In the genomic region with DNA sequence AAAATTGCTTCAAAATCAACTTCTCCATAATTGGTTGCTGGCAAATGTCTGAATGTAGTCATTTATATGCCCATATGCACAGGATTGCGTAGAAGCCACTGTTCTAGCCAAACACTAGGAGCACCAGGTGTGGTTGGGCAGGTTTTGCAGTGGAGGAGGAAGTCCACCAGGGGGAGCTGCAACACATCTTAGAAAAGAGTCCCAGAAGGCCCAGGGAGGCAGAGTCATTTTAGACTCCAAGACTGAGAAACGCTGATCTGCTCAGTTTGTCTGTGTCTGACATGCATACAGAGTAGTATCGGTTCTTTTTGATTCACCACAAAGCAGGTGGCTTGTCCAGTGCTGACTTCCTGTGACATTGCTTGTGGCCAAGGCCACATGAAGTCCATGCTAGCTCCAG, we compare ENCODE assay signal across 9 mouse cellular contexts. TPM values are rescaled to one million over a fixed set of nuclear protein-coding genes. Genes with fewer than 3 reads are reported as not detected.
DNase-seq lines count a peak whose midpoint lies in the region; ATAC-seq and TF ChIP-seq lines count a peak whose summit lies in the region.
"Had no signal": no experiment of that assay in that cellular context is flagged by ENCODE, and none has a peak within 500 bp of the region (broad histone marks: within the 10 kb centered on the region; RNA-seq: fewer than 3 reads in every experiment).

No protein-coding gene starts in this region.

- H3K9ac ChIP-seq in ES-E14 (ENCODE audit: insufficient read depth, low read depth, low read length, poor library complexity, severe bottlenecking), result no peak overlapping the region

- in situ Hi-C loops in ES-E14 (cut with MboI; ENCODE audit: low sequenced_read_pairs in 2 of 2, unreplicated experiment in 2 of 2), result no loop called here

- H3K9me3 ChIP-seq in ES-E14 (ENCODE audit: control insufficient read depth, insufficient read depth, low read depth, low read length), result no peaks in the 10 kb centered on the region

- H3K4me3 ChIP-seq in ES-E14 (ENCODE audit: insufficient read depth in 1 of 2, low read depth in 1 of 2, low read length in 2 of 2, poor library complexity in 1 of 2, severe bottlenecking in 1 of 2), result no peak overlapping the region

- peak; percentile 88 for DNase-seq in ES-E14 (ENCODE audit: low read depth, low spot score)
- DNase-seq in adrenal gland, postnatal 25 days, result peak; percentile 80
- peak; percentile 78 for DNase-seq in embryo, embryonic 9.5 days (ENCODE audit: extremely low spot score)
- DNase-seq in heart, postnatal 36 days, result peak; percentile 77 to 78
- peak; percentile 59 to 90 for DNase-seq in layer of hippocampus, postnatal 25 days (ENCODE audit: extremely low spot score in 1 of 2, low spot score in 1 of 2)
- peak; percentile 84 for DNase-seq in mesoderm, embryonic 11.5 days (ENCODE audit: low read depth, low spot score)
- peak; percentile 77 for DNase-seq in skeletal muscle tissue, adult 2 months (ENCODE audit: low read depth, low spot score)

- peaks cover 0 to 6% of the 10 kb centered on the region in 2 experiments; a peak in 1 of 4 replicates for H3K4me1 ChIP-seq in ES-E14 (ENCODE audit: control insufficient read depth in 2 of 2, insufficient read depth in 2 of 2, low read length in 2 of 2, poor library complexity in 1 of 2)

- ATAC-seq in erythroid progenitor cell, adult 5-6 weeks (replicated peaks; ENCODE audit: low FRiP score, poor library complexity, severe bottlenecking), result no peak

- no peak overlapping the region for H3K27ac ChIP-seq in ES-E14 (ENCODE audit: insufficient read depth, low read depth, low read length, poor library complexity, severe bottlenecking)
- H3K27ac ChIP-seq: macrophage had no signal

- intact Hi-C loops in heart, postnatal 36 days (cut with DNase I), result loop anchor here (1.0 to 2.0 kb wide), 2 partner anchors 144 to 272 kb away; no protein-coding TSS in a partner anchor

- H3K36me3 ChIP-seq in ES-E14 (ENCODE audit: control insufficient read depth, insufficient read depth, low read length, poor library complexity, severe bottlenecking), result no peaks in the 10 kb centered on the region

TF ChIP-seq in ES-E14, 5 proteins besides CTCF, POLR2A, EP300 and RAD21:
- no peak for TF ChIP-seq HCFC1 (IDR thresholded peaks at IDR 0.05; ENCODE audit: borderline replicate concordance, insufficient read depth, low read length)
- peak; percentile 77; the same call in 1 of the 2 replicates for TF ChIP-seq ZC3H11A (IDR thresholded peaks at IDR 0.05; ENCODE audit: borderline replicate concordance, low read depth, low read length)

RNA-seq across cellular contexts. Expression of gene Btbd16, which starts 3.2 kb away (rescaled TPM):
- total RNA-seq in ES-E14 (2012; rRNA removed), result 0.09 TPM in 1 of 2 replicates, not detected in the other
- total RNA-seq in adrenal gland, postnatal 25 days (2021), result not detected in 2 replicates
- total RNA-seq in heart, postnatal 36 days (2021), result not detected
- total RNA-seq in layer of hippocampus, postnatal 25 days (2021), result under 1 TPM; 0.86 to 0.87 TPM
- not detected in 2 replicates for total RNA-seq in erythroid progenitor cell, adult 5-6 weeks (2015; ENCODE audit: low replicate concordance)
- total RNA-seq in erythroid progenitor cell, adult 5-6 weeks (2017; ENCODE audit: low replicate concordance), result not detected in 2 replicates
